In the genomic region with DNA sequence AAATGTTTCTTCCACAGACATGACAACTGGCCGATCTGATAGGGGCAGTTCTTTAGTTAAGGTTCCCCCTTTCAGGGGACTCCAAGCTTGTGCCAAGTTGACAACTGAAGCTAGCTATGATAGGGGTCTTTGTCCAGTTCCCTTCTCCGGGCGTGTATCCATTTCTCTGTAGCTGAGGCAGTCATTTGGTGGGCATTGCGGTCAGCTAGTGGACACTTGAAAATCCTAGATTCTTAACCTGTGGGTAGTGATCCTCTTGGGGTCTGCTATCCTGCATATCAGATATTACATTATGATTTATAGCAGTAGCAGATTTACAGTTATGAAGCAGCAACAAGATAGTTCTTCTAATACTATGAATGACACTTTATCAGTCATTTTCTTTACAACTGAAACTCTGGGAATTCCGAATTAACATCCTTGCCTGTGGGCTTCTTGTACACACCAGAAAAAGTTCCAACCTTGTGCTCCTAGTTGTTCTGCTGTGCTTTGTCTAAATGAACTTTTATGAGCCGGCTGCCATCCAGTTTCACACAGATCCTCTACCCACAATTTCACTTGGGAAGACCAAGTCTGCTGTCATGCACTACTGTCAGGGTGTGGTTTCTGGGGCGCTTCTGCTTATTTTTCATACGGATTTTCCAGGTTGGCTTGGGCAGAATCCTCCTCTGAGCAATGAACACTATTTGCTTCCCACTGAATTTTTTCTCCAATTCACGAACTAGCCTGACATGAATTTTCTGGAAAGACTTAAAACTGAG, we compare ENCODE assay signal across 21 mouse cellular contexts. TPM values are rescaled to one million over a fixed set of nuclear protein-coding genes. Genes with fewer than 3 reads are reported as not detected.
DNase-seq lines count a peak whose midpoint lies in the region; ATAC-seq and TF ChIP-seq lines count a peak whose summit lies in the region.
"Not testable (repeated sequence)": the region's sequence is repeated elsewhere in the genome, so short reads cannot be mapped to it uniquely, and the experiment has no call there.
"Had no signal": no experiment of that assay in that cellular context is flagged by ENCODE, and none has a peak within 500 bp of the region (broad histone marks: within the 10 kb centered on the region; RNA-seq: fewer than 3 reads in every experiment).

No protein-coding gene starts in this region.

- H3K36me3 ChIP-seq in embryonic facial prominence, embryonic 12.5 days; kidney, adult 2 months (ENCODE audit: control insufficient read depth, insufficient read depth, low read length); midbrain, embryonic 11.5 days (ENCODE audit: control insufficient read depth, insufficient read depth, low read length): not testable (repeated sequence)

- not testable (repeated sequence) for H3K9me3 ChIP-seq in embryonic facial prominence, embryonic 12.5 days; midbrain, embryonic 11.5 days (ENCODE audit: control insufficient read depth, low read length)

- intact Hi-C loops in heart, postnatal 36 days (cut with DNase I), result not testable (repeated sequence)

- not testable (repeated sequence) for H3K4me2 ChIP-seq in embryonic facial prominence, embryonic 12.5 days (replicated peaks); midbrain, embryonic 11.5 days

- H3K9ac ChIP-seq in embryonic facial prominence, embryonic 12.5 days; midbrain, embryonic 11.5 days (ENCODE audit: low read length): not testable (repeated sequence)

- H3K4me1 ChIP-seq in embryonic facial prominence, embryonic 12.5 days; kidney, adult 2 months (ENCODE audit: control insufficient read depth, insufficient read depth, low read length); midbrain, embryonic 11.5 days (ENCODE audit: control insufficient read depth, insufficient read depth, low read length): not testable (repeated sequence)

- 0 out of 2 replicates have a peak, but pooled peaks have one; percentile 52 for ATAC-seq in embryonic facial prominence, embryonic 12.5 days (ENCODE audit: insufficient number of reproducible peaks, insufficient read depth, low FRiP score, low TSS enrichment)
- ATAC-seq in midbrain, embryonic 11.5 days (ENCODE audit: low FRiP score), result 0 out of 2 replicates have a peak, but pooled peaks have one; percentile 57

- not testable (repeated sequence) for H3K27ac ChIP-seq in embryonic facial prominence, embryonic 12.5 days; kidney, adult 2 months (ENCODE audit: insufficient read depth, low read depth, low read length); midbrain, embryonic 11.5 days (ENCODE audit: low read depth, low read length)

- TF ChIP-seq POLR2A in kidney, adult 2 months (IDR thresholded peaks at IDR 0.05; ENCODE audit: low read depth, low read length), result not testable (repeated sequence)

- H3K27me3 ChIP-seq in embryonic facial prominence, embryonic 12.5 days; kidney, adult 2 months (replicated peaks; ENCODE audit: control insufficient read depth, insufficient read depth, low read length); midbrain, embryonic 11.5 days (ENCODE audit: control insufficient read depth, insufficient read depth, low read length): not testable (repeated sequence)

- 84% methylated on average over 6 of the region's 9 CpGs for WGBS in embryonic facial prominence, embryonic 12.5 days
- 89% methylated on average over 6 of the region's 9 CpGs for WGBS in kidney, adult 2 months
- WGBS in midbrain, embryonic 11.5 days, result 80% methylated on average over 5 of the region's 9 CpGs

- not testable (repeated sequence) for TF ChIP-seq CTCF in kidney, adult 2 months (conservative IDR thresholded peaks at IDR 0.05; ENCODE audit: insufficient read depth, insufficient read length, low read depth, low read length)

- H3K4me3 ChIP-seq in embryonic facial prominence, embryonic 12.5 days; kidney, adult 2 months (ENCODE audit: insufficient read depth, low read depth, low read length); midbrain, embryonic 11.5 days (ENCODE audit: low read depth, low read length): not testable (repeated sequence)

- peak; percentile 94 for DNase-seq in heart, adult 11 months
- DNase-seq in heart, postnatal 36 days, result peak; percentile 2 to 3
- peak; percentile 19 for DNase-seq in kidney, adult 2 months
- DNase-seq in layer of hippocampus, postnatal 25 days (ENCODE audit: extremely low spot score in 1 of 2, low spot score in 1 of 2), result peak; percentile 3 to 11
- peak; percentile 39 for DNase-seq in midbrain, embryonic 11.5 days (ENCODE audit: low spot score, missing footprints)
- peak; percentile 1 for DNase-seq in right cerebral cortex, postnatal 4 days
- peak; percentile 30 to 69 for DNase-seq in urinary bladder, postnatal 4 days (ENCODE audit: low spot score in 2 of 2)

RNA-seq across cellular contexts. Expression of a gene that starts 18.5 kb away (rescaled TPM):
- 0.08 and 0.09 TPM in 2 replicates for polyA plus RNA-seq in embryonic facial prominence, embryonic 12.5 days (2016; fragmentation: Nextera tagmentation; extraction: Ambion mirVana)
- total RNA-seq in heart, postnatal 36 days (2021), result under 1 TPM in 1 of 2 experiments, not detected in 1; 0.54 TPM
- not detected in 2 replicates for polyA plus RNA-seq in kidney, adult 2 months (2012; rRNA removed)
- total RNA-seq in layer of hippocampus, postnatal 25 days (2021), result 1 to 10 TPM in 1 of 2 experiments, under 1 TPM in 1; 0.56 to 1.2 TPM
- polyA plus RNA-seq in midbrain, embryonic 11.5 days (2014; fragmentation: Nextera tagmentation; extraction: Ambion mirVana), result not detected in 2 replicates
- total RNA-seq: adrenal gland, adult 2 months; megakaryocyte, adult 5-6 weeks; MEL had no signal
- polyA plus RNA-seq: adrenal gland, adult 2 months; C2C12; embryonic facial prominence, embryonic 15.5 days; forebrain, embryonic 15.5 days; kidney, embryonic 14.5 days; large intestine, adult 2 months; limb, embryonic 10.5 days; liver, embryonic 15.5 days; midbrain, embryonic 13.5 days; stomach, embryonic 16.5 days; thymus, postnatal 0 days had no signal

Comparison
In these comparisons a context has a peak if more than half of its experiments do, and no peak if none do; other contexts are left out.
1. DNase-seq: peak in every context shown above with its lines; median percentile 94 in heart, adult 11 months; 50 in urinary bladder, postnatal 4 days; 39 in midbrain, embryonic 11.5 days; 19 in kidney, adult 2 months; 7 in layer of hippocampus, postnatal 25 days; 2 in heart, postnatal 36 days; 1 in right cerebral cortex, postnatal 4 days.